Mouse (Mus musculus): ENCODE results near the gene Diaph3. TPM values are rescaled to one million over a fixed set of nuclear protein-coding genes. Genes with fewer than 3 reads are reported as not detected.

The Diaph3 gene
- polyA plus RNA-seq, 1 experiment from 2014 or later: 7.5 TPM

GRCm38 (mm10) chr14:87123091-87123490 lies 17.9 kb downstream of the Diaph3 start:
- Histone ChIP-seq H3K36me3 (replicated peaks; ENCODE audit: insufficient read depth, low read length) (no peaks in the 10 kb centered on the region), H3K4me2 (ENCODE audit: low read depth, low read length) (no peak overlapping the region), H3K4me1 (ENCODE audit: insufficient read depth) (no peaks in the 10 kb centered on the region), H3K4me3 (ENCODE audit: low read depth, low read length) (no peak overlapping the region), H3K9me3 (ENCODE audit: low read length) (no peaks in the 10 kb centered on the region), H3K27me3 (ENCODE audit: insufficient read depth, low read length) (no peaks in the 10 kb centered on the region), H3K27ac (ENCODE audit: low read depth) (no peak overlapping the region), H3K9ac (replicated peaks) (no peak overlapping the region)
- TF ChIP-seq CTCF (IDR thresholded peaks at IDR 0.05; ENCODE audit: low read depth) (no peak), EP300 (IDR thresholded peaks at IDR 0.05; ENCODE audit: low read depth) (no peak)
- 93% methylated on average over 15 of the region's 15 CpGs for WGBS (ENCODE audit: insufficient replicate concordance)
- DNase-seq: no peak
- ATAC-seq: no peak

GRCm38 (mm10) chr14:87121868-87122267 lies 19.2 kb downstream of the Diaph3 start:
- Histone ChIP-seq H3K4me1 (ENCODE audit: insufficient read depth) (no peaks in the 10 kb centered on the region), H3K4me2 (ENCODE audit: low read depth, low read length) (no peak overlapping the region), H3K36me3 (replicated peaks; ENCODE audit: insufficient read depth, low read length) (no peaks in the 10 kb centered on the region), H3K27ac (ENCODE audit: low read depth) (no peak overlapping the region), H3K9ac (replicated peaks) (no peak overlapping the region), H3K9me3 (ENCODE audit: low read length) (no peaks in the 10 kb centered on the region), H3K4me3 (ENCODE audit: low read depth, low read length) (no peak overlapping the region), H3K27me3 (ENCODE audit: insufficient read depth, low read length) (no peaks in the 10 kb centered on the region)
- TF ChIP-seq CTCF (IDR thresholded peaks at IDR 0.05; ENCODE audit: low read depth) (no peak), EP300 (IDR thresholded peaks at IDR 0.05; ENCODE audit: low read depth) (no peak)
- WGBS (ENCODE audit: insufficient replicate concordance): 87% methylated on average over 6 of the region's 6 CpGs
- DNase-seq (no peak), ATAC-seq (no peak)

GRCm38 (mm10) chr14:87110634-87111033 lies 30.4 kb downstream of the Diaph3 start:
- Histone ChIP-seq H3K4me1 (ENCODE audit: insufficient read depth) (no peaks in the 10 kb centered on the region), H3K27me3 (ENCODE audit: insufficient read depth, low read length) (no peaks in the 10 kb centered on the region), H3K9me3 (ENCODE audit: low read length) (no peaks in the 10 kb centered on the region), H3K9ac (replicated peaks) (no peak overlapping the region), H3K4me2 (ENCODE audit: low read depth, low read length) (no peak overlapping the region), H3K27ac (ENCODE audit: low read depth) (no peak overlapping the region), H3K36me3 (replicated peaks; ENCODE audit: insufficient read depth, low read length) (no peaks in the 10 kb centered on the region; the same call in 1 of the 2 replicates), H3K4me3 (ENCODE audit: low read depth, low read length) (no peak overlapping the region)
- no peak for TF ChIP-seq CTCF (IDR thresholded peaks at IDR 0.05; ENCODE audit: low read depth)
- TF ChIP-seq EP300 (IDR thresholded peaks at IDR 0.05; ENCODE audit: low read depth): no peak
- 32% methylated on average over 2 of the region's 2 CpGs for WGBS (ENCODE audit: insufficient replicate concordance)
- ATAC-seq (no peak), DNase-seq (no peak)

- H3K9ac ChIP-seq (replicated peaks): no peak overlapping the region
- no peaks in the 10 kb centered on the region for H3K27me3 ChIP-seq (ENCODE audit: insufficient read depth, low read length)
- no peak for ATAC-seq
- H3K4me1 ChIP-seq (ENCODE audit: insufficient read depth): no peaks in the 10 kb centered on the region
- TF ChIP-seq CTCF (IDR thresholded peaks at IDR 0.05; ENCODE audit: low read depth) (no peak), EP300 (IDR thresholded peaks at IDR 0.05; ENCODE audit: low read depth) (no peak)
- 58% methylated on average over 1 of the region's 1 CpGs for WGBS (ENCODE audit: insufficient replicate concordance)
- H3K9me3 ChIP-seq (ENCODE audit: low read length): no peaks in the 10 kb centered on the region
- no peaks in the 10 kb centered on the region for H3K36me3 ChIP-seq (replicated peaks; ENCODE audit: insufficient read depth, low read length)
- H3K4me2 ChIP-seq (ENCODE audit: low read depth, low read length): no peak overlapping the region
- no peak for DNase-seq
- no peak overlapping the region for H3K4me3 ChIP-seq (ENCODE audit: low read depth, low read length)
- no peak overlapping the region for H3K27ac ChIP-seq (ENCODE audit: low read depth)
Measured at GRCm38 (mm10) chr14:87099380-87100088, 41.5 kb downstream of the Diaph3 start.

- ATAC-seq: no peak
- no peak overlapping the region for H3K9ac ChIP-seq (replicated peaks)
- no peak overlapping the region for H3K27ac ChIP-seq (ENCODE audit: low read depth)
- 75% methylated on average over 2 of the region's 2 CpGs for WGBS (ENCODE audit: insufficient replicate concordance)
- no peak overlapping the region for H3K4me2 ChIP-seq (ENCODE audit: low read depth, low read length)
- DNase-seq: no peak
- H3K9me3 ChIP-seq (ENCODE audit: low read length): no peaks in the 10 kb centered on the region
- H3K4me1 ChIP-seq (ENCODE audit: insufficient read depth): no peaks in the 10 kb centered on the region
- H3K36me3 ChIP-seq (replicated peaks; ENCODE audit: insufficient read depth, low read length): no peaks in the 10 kb centered on the region
- H3K27me3 ChIP-seq (ENCODE audit: insufficient read depth, low read length): no peaks in the 10 kb centered on the region
- TF ChIP-seq CTCF (IDR thresholded peaks at IDR 0.05; ENCODE audit: low read depth) (no peak), EP300 (IDR thresholded peaks at IDR 0.05; ENCODE audit: low read depth) (no peak)
- no peak overlapping the region for H3K4me3 ChIP-seq (ENCODE audit: low read depth, low read length)
Measured at GRCm38 (mm10) chr14:87098093-87098492, 42.9 kb downstream of the Diaph3 start.

GRCm38 (mm10) chr14:87091522-87091921 lies 49.5 kb downstream of the Diaph3 start:
- Histone ChIP-seq H3K9ac (replicated peaks) (no peak overlapping the region), H3K9me3 (ENCODE audit: low read length) (no peaks in the 10 kb centered on the region), H3K36me3 (replicated peaks; ENCODE audit: insufficient read depth, low read length) (no peaks in the 10 kb centered on the region), H3K27ac (ENCODE audit: low read depth) (no peak overlapping the region), H3K4me1 (ENCODE audit: insufficient read depth) (no peaks in the 10 kb centered on the region), H3K4me2 (ENCODE audit: low read depth, low read length) (no peak overlapping the region), H3K4me3 (ENCODE audit: low read depth, low read length) (no peak overlapping the region), H3K27me3 (ENCODE audit: insufficient read depth, low read length) (no peaks in the 10 kb centered on the region)
- DNase-seq (no peak), ATAC-seq (no peak)
- 83% methylated on average over 3 of the region's 3 CpGs for WGBS (ENCODE audit: insufficient replicate concordance)
- TF ChIP-seq CTCF (IDR thresholded peaks at IDR 0.05; ENCODE audit: low read depth) (no peak), EP300 (IDR thresholded peaks at IDR 0.05; ENCODE audit: low read depth) (no peak)
